Mouse (Mus musculus): ENCODE results near the gene Castor2. TPM values are rescaled to one million over a fixed set of nuclear protein-coding genes. Genes with fewer than 3 reads are reported as not detected.
A peak's percentile ranks its signal among the peaks of the same experiment; 100 is the strongest.

Gene Castor2
- polyA plus RNA-seq, 2 experiments = 10.3 to 11.5 TPM

DNA sequence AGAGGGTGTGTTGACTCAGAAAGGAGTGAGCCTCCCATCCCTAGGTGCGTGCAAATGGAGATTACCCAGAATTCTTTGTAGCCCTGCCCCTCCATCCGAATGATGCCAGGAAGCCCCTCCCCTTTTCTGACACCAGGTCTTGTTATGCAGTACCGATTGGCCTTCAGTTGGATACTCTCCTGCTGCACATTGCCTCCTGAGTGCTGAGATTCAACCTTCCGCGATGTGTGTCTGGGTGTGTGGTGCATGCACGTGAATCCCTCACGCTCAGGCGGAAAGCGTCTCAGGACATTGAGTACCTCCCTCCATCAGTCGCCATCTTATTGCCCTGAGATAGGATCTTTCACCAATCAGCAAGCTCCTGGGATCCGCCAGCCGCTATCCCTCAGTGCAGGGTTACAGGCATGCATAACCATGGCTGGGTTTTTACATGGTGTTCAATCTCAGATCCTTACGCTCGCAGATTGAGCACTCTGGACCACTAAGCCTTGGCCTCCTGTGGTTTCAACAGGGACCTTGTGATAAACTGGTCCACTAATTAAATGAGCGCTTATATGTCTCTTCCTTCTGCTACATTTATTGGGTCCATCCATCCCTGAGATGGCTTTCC lies 19.4 kb downstream of the Castor2 start:
- no peak for TF ChIP-seq POLR2A (IDR thresholded peaks at IDR 0.05; ENCODE audit: borderline replicate concordance, extremely low read depth, insufficient read depth, insufficient read length)
- 91% methylated on average over 15 of the region's 15 CpGs for WGBS
- no peaks in the 10 kb centered on the region for H3K9me3 ChIP-seq (ENCODE audit: control insufficient read depth, low read length)
- H3K9ac ChIP-seq (ENCODE audit: low read depth, low read length, severe bottlenecking) = no peak overlapping the region
- no peak for DNase-seq (ENCODE audit: low spot score)
- H3K4me2 ChIP-seq (replicated peaks; ENCODE audit: low read depth, low read length, severe bottlenecking) = no peak overlapping the region
- H3K27ac ChIP-seq (replicated peaks; ENCODE audit: low read depth, low read length) = no peak overlapping the region
- H3K4me1 ChIP-seq (ENCODE audit: control insufficient read depth, insufficient read depth, low read length) = no peaks in the 10 kb centered on the region
- H3K27me3 ChIP-seq (ENCODE audit: control insufficient read depth, insufficient read depth, low read length) = no peaks in the 10 kb centered on the region
- ATAC-seq (ENCODE audit: low FRiP score, low read depth) = no peak
- no peak overlapping the region for H3K4me3 ChIP-seq (replicated peaks; ENCODE audit: low read length)
- peaks cover 6% of the 10 kb centered on the region; the same call in 1 of the 2 replicates for H3K36me3 ChIP-seq (ENCODE audit: control insufficient read depth, insufficient read depth, low read length)

DNA sequence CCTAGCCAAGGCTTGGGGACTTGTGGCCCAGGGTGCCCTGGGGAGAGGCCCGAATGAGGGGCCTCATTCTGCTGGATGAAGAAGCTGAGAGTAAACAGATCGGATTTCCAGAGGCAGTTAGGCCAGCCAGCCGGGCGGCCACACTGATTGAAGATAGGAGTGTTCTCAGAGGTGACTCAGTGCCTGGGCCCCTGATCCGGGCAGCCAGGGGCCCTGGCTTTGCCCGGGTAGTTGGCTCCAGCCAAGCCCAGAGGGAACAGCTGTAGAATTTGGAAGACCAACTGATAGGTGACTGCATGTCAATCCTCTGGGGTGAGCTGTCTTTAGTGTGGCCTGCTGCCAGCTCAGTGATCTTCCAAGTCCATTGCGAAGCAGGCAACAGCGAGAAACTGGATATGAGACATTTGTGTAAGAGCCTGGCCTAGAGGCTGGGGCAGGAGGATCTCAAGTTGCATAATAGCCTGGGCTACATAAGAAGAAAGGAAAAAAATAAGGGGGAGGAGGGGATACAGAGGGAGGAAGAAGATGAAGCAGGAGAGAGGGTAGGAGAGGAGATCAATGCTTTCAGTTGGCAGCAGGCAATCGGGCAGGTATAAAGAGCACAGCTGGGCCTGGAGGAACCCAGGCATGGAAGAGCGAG lies 20.1 kb downstream of the Castor2 start:
- 52% methylated on average over 10 of the region's 10 CpGs for WGBS
- ATAC-seq (ENCODE audit: low FRiP score, low read depth) (0 out of 2 replicates have a peak, but pooled peaks have one; percentile 23), DNase-seq (ENCODE audit: low spot score) (no peak)
- H3K4me1 ChIP-seq (ENCODE audit: control insufficient read depth, insufficient read depth, low read length) = no peaks in the 10 kb centered on the region
- H3K9me3 ChIP-seq (ENCODE audit: control insufficient read depth, low read length) = no peaks in the 10 kb centered on the region
- H3K27ac ChIP-seq (replicated peaks; ENCODE audit: low read depth, low read length) = no peak overlapping the region
- H3K27me3 ChIP-seq (ENCODE audit: control insufficient read depth, insufficient read depth, low read length) = no peaks in the 10 kb centered on the region
- TF ChIP-seq POLR2A (IDR thresholded peaks at IDR 0.05; ENCODE audit: borderline replicate concordance, extremely low read depth, insufficient read depth, insufficient read length) = no peak
- peaks cover 4% of the 10 kb centered on the region; the same call in 1 of the 2 replicates for H3K36me3 ChIP-seq (ENCODE audit: control insufficient read depth, insufficient read depth, low read length)
- no peak overlapping the region for H3K4me2 ChIP-seq (replicated peaks; ENCODE audit: low read depth, low read length, severe bottlenecking)
- no peak overlapping the region for H3K9ac ChIP-seq (ENCODE audit: low read depth, low read length, severe bottlenecking)
- H3K4me3 ChIP-seq (replicated peaks; ENCODE audit: low read length) = no peak overlapping the region

DNA sequence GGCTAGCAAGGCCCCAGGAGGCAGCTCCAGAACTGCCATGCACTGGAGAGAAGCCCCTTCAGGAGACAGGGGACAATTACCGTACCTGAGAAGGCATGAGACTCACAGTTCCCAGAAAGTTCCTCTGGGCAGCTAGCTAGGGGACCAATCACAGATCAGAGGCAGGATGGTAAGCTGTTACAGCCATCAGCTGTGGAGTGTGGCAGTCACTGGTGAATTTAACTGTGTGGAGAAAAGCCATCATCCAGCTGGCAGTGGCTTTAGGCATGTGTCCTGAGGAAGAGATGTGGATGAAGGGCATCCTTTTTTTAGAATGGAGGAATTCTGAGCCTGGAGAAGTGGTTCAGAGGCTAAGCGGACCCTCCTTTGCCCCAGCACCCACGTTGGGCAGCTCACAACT lies 20.6 kb downstream of the Castor2 start:
- ATAC-seq (ENCODE audit: low FRiP score, low read depth) (no peak), DNase-seq (ENCODE audit: low spot score) (no peak)
- no peaks in the 10 kb centered on the region for H3K27me3 ChIP-seq (ENCODE audit: control insufficient read depth, insufficient read depth, low read length)
- H3K36me3 ChIP-seq (ENCODE audit: control insufficient read depth, insufficient read depth, low read length) = peaks cover 4% of the 10 kb centered on the region; the same call in 1 of the 2 replicates
- H3K4me1 ChIP-seq (ENCODE audit: control insufficient read depth, insufficient read depth, low read length) = no peaks in the 10 kb centered on the region
- H3K4me2 ChIP-seq (replicated peaks; ENCODE audit: low read depth, low read length, severe bottlenecking) = no peak overlapping the region
- no peak for TF ChIP-seq POLR2A (IDR thresholded peaks at IDR 0.05; ENCODE audit: borderline replicate concordance, extremely low read depth, insufficient read depth, insufficient read length)
- WGBS = 82% methylated on average over 3 of the region's 3 CpGs
- H3K9ac ChIP-seq (ENCODE audit: low read depth, low read length, severe bottlenecking) = no peak overlapping the region
- no peaks in the 10 kb centered on the region for H3K9me3 ChIP-seq (ENCODE audit: control insufficient read depth, low read length)
- no peak overlapping the region for H3K4me3 ChIP-seq (replicated peaks; ENCODE audit: low read length)
- H3K27ac ChIP-seq (replicated peaks; ENCODE audit: low read depth, low read length) = no peak overlapping the region

DNA sequence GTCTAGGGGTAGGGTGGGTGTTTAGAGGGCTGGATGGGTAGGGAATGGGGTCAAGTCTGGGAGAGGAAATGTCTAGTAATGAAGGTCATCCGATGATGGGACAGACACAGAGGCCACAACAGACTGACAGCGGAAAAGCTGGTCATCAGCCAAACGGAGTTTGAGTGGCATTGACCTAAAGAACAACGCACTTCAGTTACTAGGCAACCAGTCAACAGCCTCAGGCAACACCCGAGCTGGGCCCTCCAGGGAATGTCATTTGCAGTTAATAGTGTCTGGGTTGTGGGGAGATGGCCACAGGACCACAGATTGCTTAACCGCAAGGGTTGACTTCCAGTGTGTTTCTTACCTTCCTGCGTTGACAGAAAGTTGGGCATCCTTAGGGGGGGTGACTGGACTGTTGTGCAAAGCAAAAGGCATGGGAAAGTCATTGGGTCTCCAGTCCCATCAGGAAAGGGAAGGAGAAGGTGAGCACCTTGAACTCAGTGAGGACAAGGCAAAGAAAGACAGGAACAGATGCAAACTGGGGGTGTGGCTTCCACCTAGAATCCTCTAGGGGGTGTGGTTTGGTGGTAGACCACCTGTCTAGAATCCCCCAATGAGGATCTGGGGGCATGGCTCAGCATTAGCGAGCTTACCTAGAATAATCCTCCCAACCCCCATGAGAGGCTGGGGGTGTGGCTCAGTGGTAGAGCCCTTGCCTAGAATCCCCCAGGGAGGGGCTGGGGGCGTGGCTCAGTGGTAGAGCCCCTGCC lies 21.8 kb downstream of the Castor2 start:
- Histone ChIP-seq H3K4me1 (ENCODE audit: control insufficient read depth, insufficient read depth, low read length) (no peaks in the 10 kb centered on the region), H3K27ac (replicated peaks; ENCODE audit: low read depth, low read length) (no peak overlapping the region), H3K9ac (ENCODE audit: low read depth, low read length, severe bottlenecking) (no peak overlapping the region), H3K4me2 (replicated peaks; ENCODE audit: low read depth, low read length, severe bottlenecking) (no peak overlapping the region), H3K36me3 (ENCODE audit: control insufficient read depth, insufficient read depth, low read length) (peaks cover 4% of the 10 kb centered on the region; the same call in 1 of the 2 replicates), H3K9me3 (ENCODE audit: control insufficient read depth, low read length) (no peaks in the 10 kb centered on the region), H3K27me3 (ENCODE audit: control insufficient read depth, insufficient read depth, low read length) (no peaks in the 10 kb centered on the region), H3K4me3 (replicated peaks; ENCODE audit: low read length) (no peak overlapping the region)
- DNase-seq (ENCODE audit: low spot score) (peak; percentile 33), ATAC-seq (ENCODE audit: low FRiP score, low read depth) (no peak)
- WGBS = 72% methylated on average over 8 of the region's 9 CpGs
- no peak for TF ChIP-seq POLR2A (IDR thresholded peaks at IDR 0.05; ENCODE audit: borderline replicate concordance, extremely low read depth, insufficient read depth, insufficient read length)

DNA sequence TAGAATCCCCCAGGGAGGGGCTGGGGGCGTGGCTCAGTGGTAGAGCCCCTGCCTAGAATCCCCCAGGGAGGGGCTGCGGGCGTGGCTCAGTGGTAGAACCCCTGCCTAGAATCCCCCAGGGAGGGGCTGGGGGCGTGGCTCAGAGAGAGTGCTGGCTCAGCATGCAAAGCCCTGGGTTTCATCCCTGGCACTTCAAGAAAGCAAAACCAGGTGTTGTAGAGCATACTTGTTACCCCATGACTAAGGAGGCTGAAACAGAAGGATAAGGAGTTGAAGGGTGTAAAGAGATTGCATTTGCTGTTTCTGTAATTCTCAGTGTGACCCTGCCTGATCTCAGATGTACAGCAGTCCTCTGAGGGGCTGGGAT lies 22.4 kb downstream of the Castor2 start:
- H3K4me2 ChIP-seq (replicated peaks; ENCODE audit: low read depth, low read length, severe bottlenecking) = no peak overlapping the region
- no peak overlapping the region for H3K4me3 ChIP-seq (replicated peaks; ENCODE audit: low read length)
- H3K27ac ChIP-seq (replicated peaks; ENCODE audit: low read depth, low read length) = no peak overlapping the region
- WGBS = 75% methylated on average over 4 of the region's 4 CpGs
- no peak for TF ChIP-seq POLR2A (IDR thresholded peaks at IDR 0.05; ENCODE audit: borderline replicate concordance, extremely low read depth, insufficient read depth, insufficient read length)
- no peak for ATAC-seq (ENCODE audit: low FRiP score, low read depth)
- H3K4me1 ChIP-seq (ENCODE audit: control insufficient read depth, insufficient read depth, low read length) = no peaks in the 10 kb centered on the region
- peaks cover 8% of the 10 kb centered on the region for H3K36me3 ChIP-seq (ENCODE audit: control insufficient read depth, insufficient read depth, low read length)
- DNase-seq (ENCODE audit: low spot score) = no peak
- no peak overlapping the region for H3K9ac ChIP-seq (ENCODE audit: low read depth, low read length, severe bottlenecking)
- no peaks in the 10 kb centered on the region for H3K9me3 ChIP-seq (ENCODE audit: control insufficient read depth, low read length)
- H3K27me3 ChIP-seq (ENCODE audit: control insufficient read depth, insufficient read depth, low read length) = no peaks in the 10 kb centered on the region
